Mouse (Mus musculus): ENCODE measurements around the gene Wnt6. TPM values are rescaled to one million over a fixed set of nuclear protein-coding genes. Genes with fewer than 3 reads are reported as not detected.
A peak's percentile ranks its signal among the peaks of the same experiment; 100 is the strongest.

Gene Wnt6
- polyA plus RNA-seq, 1 experiment from 2014 or later: 10.0 TPM

DNA sequence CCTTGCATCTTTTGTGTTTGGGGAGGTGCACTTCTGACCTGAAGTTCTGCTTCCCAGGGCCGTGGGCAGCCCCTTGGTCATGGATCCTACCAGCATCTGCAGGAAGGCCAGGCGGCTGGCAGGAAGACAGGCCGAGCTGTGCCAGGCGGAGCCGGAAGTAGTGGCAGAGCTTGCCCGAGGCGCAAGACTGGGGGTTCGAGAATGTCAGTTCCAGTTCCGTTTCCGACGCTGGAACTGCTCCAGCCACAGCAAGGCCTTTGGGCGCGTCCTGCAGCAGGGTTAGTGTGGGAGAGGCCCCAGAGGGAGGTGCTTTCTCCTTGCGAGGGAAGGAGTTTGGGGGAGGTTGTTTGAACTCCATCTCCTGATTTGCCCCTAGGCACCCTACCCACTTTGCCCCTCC is 10.4 kb downstream of the Wnt6 start:
- 17% methylated on average over 14 of the region's 14 CpGs for WGBS

DNA sequence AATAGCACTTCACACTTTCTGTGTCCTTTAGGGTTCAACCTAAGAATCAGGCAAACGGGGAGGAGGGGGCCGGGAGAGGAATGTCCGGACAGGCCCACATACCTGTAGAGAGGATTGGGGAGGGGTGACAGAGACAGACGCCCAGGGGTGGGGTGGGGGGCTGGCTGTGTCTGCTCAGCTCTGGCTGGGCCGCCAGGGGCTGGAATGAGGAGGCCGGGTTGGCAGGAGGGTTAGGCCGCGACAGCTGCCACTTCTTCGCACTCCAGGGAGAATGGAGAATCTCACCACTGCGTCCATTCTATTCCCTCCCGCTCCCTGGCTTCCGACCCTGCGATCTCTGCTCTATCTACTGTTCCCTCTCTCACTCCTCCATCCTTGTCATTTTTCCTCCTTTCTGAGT is 11.9 kb downstream of the Wnt6 start:
- peak overlapping the region; percentile 32 for H3K4me3 ChIP-seq (ENCODE audit: low read depth, low read length)

More for the DNA sequence above, 10.4 kb downstream of the Wnt6 start:
- H3K36me3 ChIP-seq (ENCODE audit: control insufficient read depth, insufficient read depth, low read length): no peaks in the 10 kb centered on the region
- H3K27me3 ChIP-seq (ENCODE audit: control insufficient read depth, insufficient read depth, low read length): peaks cover 67% of the 10 kb centered on the region
- ATAC-seq (ENCODE audit: low FRiP score) (no peak), DNase-seq (ENCODE audit: low spot score) (no peak)
- no peaks in the 10 kb centered on the region for H3K9me3 ChIP-seq (ENCODE audit: control insufficient read depth, low read length)
- no peak overlapping the region for H3K9ac ChIP-seq (ENCODE audit: low read depth, low read length)
- no peak overlapping the region for H3K4me3 ChIP-seq (ENCODE audit: low read depth, low read length)
- H3K4me2 ChIP-seq (replicated peaks; ENCODE audit: low read depth, low read length): no peak overlapping the region
- H3K4me1 ChIP-seq (replicated peaks; ENCODE audit: control insufficient read depth, insufficient read depth, low read length): peaks cover 5% of the 10 kb centered on the region; the same call in 1 of the 2 replicates
- no peak overlapping the region for H3K27ac ChIP-seq (ENCODE audit: low read depth, low read length)

DNA sequence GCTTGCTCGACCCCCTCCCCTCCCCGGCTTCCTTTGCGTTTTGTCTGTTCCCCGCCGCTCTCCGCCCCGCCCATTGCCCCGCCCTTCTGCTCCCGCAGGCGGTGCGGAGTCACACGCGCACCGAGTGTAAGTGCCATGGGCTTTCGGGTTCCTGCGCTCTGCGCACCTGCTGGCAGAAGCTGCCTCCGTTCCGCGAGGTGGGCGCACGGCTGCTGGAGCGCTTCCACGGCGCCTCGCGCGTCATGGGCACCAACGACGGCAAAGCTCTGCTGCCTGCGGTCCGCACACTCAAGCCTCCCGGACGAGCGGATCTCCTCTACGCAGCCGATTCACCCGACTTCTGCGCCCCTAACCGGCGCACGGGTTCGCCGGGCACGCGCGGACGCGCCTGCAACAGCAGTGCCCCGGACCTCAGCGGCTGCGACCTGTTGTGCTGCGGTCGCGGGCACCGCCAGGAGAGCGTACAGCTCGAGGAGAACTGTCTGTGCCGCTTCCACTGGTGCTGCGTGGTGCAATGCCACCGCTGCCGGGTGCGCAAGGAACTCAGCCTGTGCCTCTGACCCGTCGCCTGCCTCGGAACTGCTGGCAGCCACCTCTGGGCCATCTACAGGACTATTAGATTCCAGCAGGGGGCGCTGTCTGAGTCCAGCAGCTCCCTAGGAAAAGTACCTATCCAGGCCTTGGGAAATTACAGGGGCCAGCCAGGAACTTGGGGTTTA is 12.5 kb downstream of the Wnt6 start:
- peak; percentile 32 for ATAC-seq (ENCODE audit: low FRiP score)
- H3K4me3 ChIP-seq (ENCODE audit: low read depth, low read length): peak overlapping the region; percentile 32

More for the DNA sequence above, 11.9 kb downstream of the Wnt6 start:
- no peak for DNase-seq (ENCODE audit: low spot score)
- Histone ChIP-seq H3K36me3 (ENCODE audit: control insufficient read depth, insufficient read depth, low read length) (no peaks in the 10 kb centered on the region), H3K9ac (ENCODE audit: low read depth, low read length) (no peak overlapping the region), H3K9me3 (ENCODE audit: control insufficient read depth, low read length) (no peaks in the 10 kb centered on the region), H3K4me1 (replicated peaks; ENCODE audit: control insufficient read depth, insufficient read depth, low read length) (peaks cover 5% of the 10 kb centered on the region; the same call in 1 of the 2 replicates), H3K27ac (ENCODE audit: low read depth, low read length) (no peak overlapping the region), H3K27me3 (ENCODE audit: control insufficient read depth, insufficient read depth, low read length) (peaks cover 78% of the 10 kb centered on the region), H3K4me2 (replicated peaks; ENCODE audit: low read depth, low read length) (peak overlapping the region; percentile 86)
- ATAC-seq (ENCODE audit: low FRiP score): no peak
- WGBS: 2% methylated on average over 13 of the region's 13 CpGs

DNA sequence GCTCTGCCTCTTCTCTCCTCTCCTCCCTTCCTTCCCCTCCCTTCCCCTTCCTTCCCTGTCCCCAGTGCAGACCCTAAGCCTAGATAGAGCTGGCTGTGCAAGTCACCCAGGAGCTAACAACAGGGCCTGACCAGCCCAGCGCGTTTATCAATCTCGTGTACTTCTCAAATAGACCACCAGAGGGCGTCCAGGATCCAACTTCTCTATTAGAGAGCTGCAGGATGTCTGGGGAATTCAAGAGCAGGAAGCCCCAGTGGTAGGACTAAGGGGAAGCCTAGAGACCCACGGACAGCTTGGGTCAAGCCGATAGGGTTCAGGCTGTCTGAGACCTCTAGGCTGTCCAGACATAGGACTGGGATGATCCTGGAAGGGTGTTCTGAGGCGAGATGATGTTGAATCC is 16.2 kb downstream of the Wnt6 start:
- H3K4me2 ChIP-seq (replicated peaks; ENCODE audit: low read depth, low read length): no peak overlapping the region
- peak; percentile 51 for ATAC-seq (ENCODE audit: low FRiP score)
- no peak overlapping the region for H3K4me3 ChIP-seq (ENCODE audit: low read depth, low read length)
- no peak overlapping the region for H3K27ac ChIP-seq (ENCODE audit: low read depth, low read length)
- H3K9me3 ChIP-seq (ENCODE audit: control insufficient read depth, low read length): no peaks in the 10 kb centered on the region
- H3K27me3 ChIP-seq (ENCODE audit: control insufficient read depth, insufficient read depth, low read length): peaks cover 92% of the 10 kb centered on the region
- H3K4me1 ChIP-seq (replicated peaks; ENCODE audit: control insufficient read depth, insufficient read depth, low read length): peaks cover 8% of the 10 kb centered on the region
- H3K36me3 ChIP-seq (ENCODE audit: control insufficient read depth, insufficient read depth, low read length): no peaks in the 10 kb centered on the region
- no peak overlapping the region for H3K9ac ChIP-seq (ENCODE audit: low read depth, low read length)
- DNase-seq (ENCODE audit: low spot score): peak; percentile 92
- WGBS: 9% methylated on average over 7 of the region's 7 CpGs

More for the DNA sequence above, 12.5 kb downstream of the Wnt6 start:
- H3K4me1 ChIP-seq (replicated peaks; ENCODE audit: control insufficient read depth, insufficient read depth, low read length): peaks cover 5% of the 10 kb centered on the region; the same call in 1 of the 2 replicates
- no peaks in the 10 kb centered on the region for H3K9me3 ChIP-seq (ENCODE audit: control insufficient read depth, low read length)
- H3K9ac ChIP-seq (ENCODE audit: low read depth, low read length): no peak overlapping the region
- no peak overlapping the region for H3K27ac ChIP-seq (ENCODE audit: low read depth, low read length)
- peak overlapping the region; percentile 86 for H3K4me2 ChIP-seq (replicated peaks; ENCODE audit: low read depth, low read length)
- H3K27me3 ChIP-seq (ENCODE audit: control insufficient read depth, insufficient read depth, low read length): peaks cover 84% of the 10 kb centered on the region
- H3K36me3 ChIP-seq (ENCODE audit: control insufficient read depth, insufficient read depth, low read length): no peaks in the 10 kb centered on the region
- 2% methylated on average over 67 of the region's 67 CpGs for WGBS
- peak; percentile 82 for DNase-seq (ENCODE audit: low spot score)

DNA sequence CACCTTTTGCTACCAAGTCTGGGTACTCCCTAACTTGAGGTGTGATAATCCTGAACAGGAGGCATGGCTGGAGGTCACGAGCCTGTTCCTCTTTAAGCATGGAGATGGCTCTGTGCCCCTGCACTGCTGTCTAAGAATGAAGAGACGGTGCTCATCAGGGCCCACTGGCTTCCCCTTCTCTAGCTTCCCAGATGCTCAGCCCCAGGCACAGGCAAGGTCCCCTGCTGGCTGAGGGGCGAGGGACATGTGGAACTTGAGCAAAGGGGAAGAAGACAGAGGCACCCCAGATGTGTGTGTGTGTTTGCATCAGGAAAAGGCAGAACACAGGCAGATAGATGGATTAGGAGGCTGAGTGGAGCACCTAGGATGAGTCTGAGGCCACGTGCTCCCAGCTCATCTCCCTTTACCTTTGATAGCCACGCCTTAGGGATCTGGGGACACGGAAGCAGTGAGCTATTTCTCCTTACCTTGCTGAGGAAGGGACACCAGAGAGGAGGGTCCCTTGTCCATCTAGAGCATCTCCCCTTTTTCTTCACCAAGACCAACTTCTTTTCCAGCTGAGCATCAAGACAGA is 17.0 kb downstream of the Wnt6 start:
- Histone ChIP-seq H3K9me3 (ENCODE audit: control insufficient read depth, low read length) (no peaks in the 10 kb centered on the region), H3K4me3 (ENCODE audit: low read depth, low read length) (no peak overlapping the region), H3K9ac (ENCODE audit: low read depth, low read length) (no peak overlapping the region), H3K36me3 (ENCODE audit: control insufficient read depth, insufficient read depth, low read length) (no peaks in the 10 kb centered on the region), H3K4me2 (replicated peaks; ENCODE audit: low read depth, low read length) (no peak overlapping the region), H3K27ac (ENCODE audit: low read depth, low read length) (no peak overlapping the region), H3K4me1 (replicated peaks; ENCODE audit: control insufficient read depth, insufficient read depth, low read length) (peaks cover 8% of the 10 kb centered on the region), H3K27me3 (ENCODE audit: control insufficient read depth, insufficient read depth, low read length) (peaks cover 92% of the 10 kb centered on the region)
- ATAC-seq (ENCODE audit: low FRiP score): no peak
- WGBS: 28% methylated on average over 6 of the region's 6 CpGs
- DNase-seq (ENCODE audit: low spot score): no peak

DNA sequence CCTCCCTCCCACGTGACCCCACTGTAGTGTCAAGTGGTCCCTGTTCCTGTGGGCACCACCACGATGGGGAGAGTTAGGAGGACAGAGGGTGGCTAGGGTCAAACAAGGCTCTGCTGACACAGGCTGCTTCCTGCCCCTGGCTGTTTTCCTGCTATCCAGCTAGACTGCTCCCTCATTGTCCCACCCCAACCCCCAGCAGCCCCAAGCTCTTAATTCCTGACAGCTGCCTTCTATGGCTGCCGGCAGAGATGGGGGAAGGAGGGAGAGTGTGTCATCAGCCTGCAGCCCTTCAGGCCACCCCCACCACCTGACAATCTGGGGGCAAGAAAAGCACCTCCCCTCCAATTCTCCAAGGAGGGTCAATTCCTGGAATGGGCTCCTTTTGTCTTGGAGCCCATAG is 18.4 kb downstream of the Wnt6 start:
- Histone ChIP-seq H3K4me2 (replicated peaks; ENCODE audit: low read depth, low read length) (no peak overlapping the region), H3K4me1 (replicated peaks; ENCODE audit: control insufficient read depth, insufficient read depth, low read length) (peaks cover 7% of the 10 kb centered on the region), H3K4me3 (ENCODE audit: low read depth, low read length) (no peak overlapping the region), H3K27me3 (ENCODE audit: control insufficient read depth, insufficient read depth, low read length) (peaks cover 91% of the 10 kb centered on the region), H3K9me3 (ENCODE audit: control insufficient read depth, low read length) (no peaks in the 10 kb centered on the region), H3K27ac (ENCODE audit: low read depth, low read length) (no peak overlapping the region), H3K36me3 (ENCODE audit: control insufficient read depth, insufficient read depth, low read length) (no peaks in the 10 kb centered on the region), H3K9ac (ENCODE audit: low read depth, low read length) (no peak overlapping the region)
- DNase-seq (ENCODE audit: low spot score) (no peak), ATAC-seq (ENCODE audit: low FRiP score) (no peak)
- WGBS: 4% methylated on average over 3 of the region's 3 CpGs

DNA sequence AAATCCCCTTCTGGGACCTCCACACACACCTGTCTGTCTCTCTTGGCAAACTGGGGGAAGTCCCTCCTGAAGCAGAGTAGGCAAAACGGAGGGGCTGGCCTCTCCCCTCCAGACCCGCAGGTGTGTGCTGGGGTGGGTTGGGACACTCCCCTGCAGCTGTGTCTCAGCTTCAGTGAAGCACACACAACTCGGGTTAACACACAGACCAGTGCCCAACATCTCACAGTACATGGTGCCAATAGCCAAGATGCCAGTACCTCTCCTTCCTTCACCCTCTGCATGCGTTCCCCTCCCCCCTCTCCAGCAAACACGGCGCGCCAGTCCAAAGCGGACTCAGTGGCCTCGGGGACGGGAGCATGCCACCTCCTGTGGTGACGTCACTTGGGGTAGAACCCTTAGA is 19.6 kb downstream of the Wnt6 start, which contains the start of gene Wnt10a:
TSS of gene Wnt10a (plus strand) at position 268 of the 400 bp plus-strand sequence.
- WGBS: 0% methylated on average over 10 of the region's 11 CpGs
- no peak for ATAC-seq (ENCODE audit: low FRiP score)
- DNase-seq (ENCODE audit: low spot score): no peak

DNA sequence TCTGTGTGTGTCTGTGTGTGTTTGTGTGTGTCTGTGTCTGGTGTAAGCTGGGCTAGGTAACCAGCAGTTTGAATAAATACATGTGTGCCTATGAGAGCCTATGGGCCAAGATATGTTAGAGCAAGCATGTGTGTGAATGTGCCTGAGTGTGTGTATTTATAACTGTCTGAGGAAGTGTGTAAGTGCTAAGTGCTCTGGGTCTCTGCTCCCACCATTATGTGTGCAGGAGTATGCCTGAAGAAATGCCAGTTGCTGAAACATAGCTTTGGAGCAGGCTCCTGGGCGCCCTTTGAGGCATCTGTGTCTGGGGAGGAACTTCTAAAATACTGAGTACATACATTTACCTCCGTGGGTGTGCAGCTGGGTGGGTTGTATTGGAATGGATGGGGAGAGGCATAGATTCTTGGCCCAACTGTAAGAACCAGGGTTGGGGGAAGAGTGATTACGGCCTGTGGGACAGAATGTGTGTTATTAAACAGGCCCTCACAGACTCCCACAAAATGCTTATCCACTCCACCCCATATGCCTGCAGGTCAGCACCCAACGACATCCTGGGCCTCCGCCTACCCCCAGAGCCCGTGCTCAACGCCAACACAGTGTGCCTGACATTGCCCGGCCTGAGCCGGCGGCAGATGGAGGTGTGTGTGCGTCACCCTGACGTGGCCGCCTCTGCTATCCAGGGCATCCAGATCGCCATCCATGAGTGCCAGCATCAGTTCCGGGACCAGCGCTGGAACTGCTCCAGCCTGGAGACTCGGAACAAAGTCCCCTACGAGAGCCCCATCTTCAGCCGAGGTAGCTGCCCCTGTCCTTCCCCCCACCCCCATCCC is 21.4 kb downstream of the Wnt6 start:
- H3K9ac ChIP-seq (ENCODE audit: low read depth, low read length): no peak overlapping the region
- no peak overlapping the region for H3K27ac ChIP-seq (ENCODE audit: low read depth, low read length)
- 4% methylated on average over 19 of the region's 19 CpGs for WGBS
- no peak overlapping the region for H3K4me3 ChIP-seq (ENCODE audit: low read depth, low read length)
- H3K4me2 ChIP-seq (replicated peaks; ENCODE audit: low read depth, low read length): 0 out of 2 replicates have a peak overlapping the region, but pooled peaks have one; percentile 5
- ATAC-seq (ENCODE audit: low FRiP score): no peak
- no peak for DNase-seq (ENCODE audit: low spot score)
- peaks cover 7% of the 10 kb centered on the region for H3K4me1 ChIP-seq (replicated peaks; ENCODE audit: control insufficient read depth, insufficient read depth, low read length)
- H3K27me3 ChIP-seq (ENCODE audit: control insufficient read depth, insufficient read depth, low read length): peaks cover 90% of the 10 kb centered on the region
- no peaks in the 10 kb centered on the region for H3K36me3 ChIP-seq (ENCODE audit: control insufficient read depth, insufficient read depth, low read length)
- no peaks in the 10 kb centered on the region for H3K9me3 ChIP-seq (ENCODE audit: control insufficient read depth, low read length)

More for the DNA sequence above, 19.6 kb downstream of the Wnt6 start, which contains the start of gene Wnt10a:
- Histone ChIP-seq H3K27me3 (ENCODE audit: control insufficient read depth, insufficient read depth, low read length) (peaks cover 94% of the 10 kb centered on the region), H3K9ac (ENCODE audit: low read depth, low read length) (peak within 1 kb of the TSS; percentile 4; the same call in 1 of the 2 replicates), H3K4me2 (replicated peaks; ENCODE audit: low read depth, low read length) (peak within 1 kb of the TSS; percentile 29), H3K36me3 (ENCODE audit: control insufficient read depth, insufficient read depth, low read length) (no peaks in the 10 kb centered on the region), H3K27ac (ENCODE audit: low read depth, low read length) (no peak within 1 kb of the TSS), H3K4me3 (ENCODE audit: low read depth, low read length) (peak within 1 kb of the TSS; percentile 18), H3K4me1 (replicated peaks; ENCODE audit: control insufficient read depth, insufficient read depth, low read length) (peaks cover 7% of the 10 kb centered on the region), H3K9me3 (ENCODE audit: control insufficient read depth, low read length) (no peaks in the 10 kb centered on the region)

All from hindbrain, embryonic 11.5 days (tissue).